Mouse (Mus musculus): ENCODE results near the gene Sry.

DNA sequence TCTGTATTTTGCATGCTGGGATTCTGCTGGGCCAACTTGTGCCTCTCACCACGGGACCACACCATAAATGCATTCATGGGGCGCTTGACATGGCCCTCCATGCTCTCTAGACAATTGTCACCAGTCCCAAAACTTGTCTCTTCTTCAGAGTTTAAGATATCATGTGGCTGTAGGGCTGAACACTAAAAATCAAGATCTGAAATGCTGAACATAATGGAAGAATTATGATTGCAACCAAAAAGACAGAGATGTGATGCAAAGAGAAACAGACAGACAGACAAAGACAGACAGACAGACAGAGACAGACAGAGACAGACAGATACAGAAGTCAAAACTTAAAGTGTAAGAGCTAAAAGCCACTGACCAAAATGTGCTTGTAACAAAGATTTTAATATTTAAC is at the start of gene Sry:
- TF ChIP-seq CTCF (IDR thresholded peaks at IDR 0.05; ENCODE audit: low read depth), result no peak
- TF ChIP-seq EP300 (optimal IDR thresholded peaks at IDR 0.05), result no peak

Data from stomach, postnatal 0 days (tissue).